Mouse (Mus musculus) small intestine, adult 2 months (tissue): ENCODE results near the gene Hmmr.

Source experiments
- CTCF ChIP-seq: fragments of 200-500 bp; IDR thresholded peaks from 2 replicates; pipeline ENCODE4 v1.5.1; 2012; ENCODE audit warnings: low read depth, mild to moderate bottlenecking, control low read depth, inconsistent platforms, low read length, moderate library complexity, mixed read lengths; ENCODE audit not compliant: insufficient replicate concordance, insufficient read length; ENCODE audit errors: extremely low read depth
- POLR2A ChIP-seq: fragments of 200-500 bp; IDR thresholded peaks from 2 replicates; pipeline ENCODE4 v1.6.1; 2012; ENCODE audit warnings: low read depth, mild to moderate bottlenecking, control low read depth, inconsistent platforms, low read length, moderate library complexity

- no peak for TF ChIP-seq CTCF
- TF ChIP-seq POLR2A = no peak
Observed at GRCm38 (mm10) chr11:40718324-40718723, 14.9 kb downstream of the Hmmr start.
